Mouse (Mus musculus): ENCODE measurements at regions not wholly inside any gene's neighbourhood (a gene's known extent, or its start where the extent isn't known, plus 50 kb on each side); places are given as distances from the start of the nearest gene placed in this dataset.
"Not testable (repeated sequence)": the region's sequence is repeated elsewhere in the genome, so short reads cannot be mapped to it uniquely, and the experiment has no call there.

- not testable (repeated sequence) for TF ChIP-seq POLR2A (IDR thresholded peaks at IDR 0.05; ENCODE audit: low read depth, low read length); CTCF (IDR thresholded peaks at IDR 0.05; ENCODE audit: borderline replicate concordance, insufficient read depth, low read length)
Observed at GRCm38 (mm10) chr14:52769450-52769849, 273.9 kb upstream of the Olfr1507 start.
